Mouse (Mus musculus): ENCODE measurements at regions not wholly inside any gene's neighbourhood (a gene's known extent, or its start where the extent isn't known, plus 50 kb on each side); places are given as distances from the start of the nearest gene placed in this dataset.
"Not testable (repeated sequence)": the region's sequence is repeated elsewhere in the genome, so short reads cannot be mapped to it uniquely, and the experiment has no call there.

DNA sequence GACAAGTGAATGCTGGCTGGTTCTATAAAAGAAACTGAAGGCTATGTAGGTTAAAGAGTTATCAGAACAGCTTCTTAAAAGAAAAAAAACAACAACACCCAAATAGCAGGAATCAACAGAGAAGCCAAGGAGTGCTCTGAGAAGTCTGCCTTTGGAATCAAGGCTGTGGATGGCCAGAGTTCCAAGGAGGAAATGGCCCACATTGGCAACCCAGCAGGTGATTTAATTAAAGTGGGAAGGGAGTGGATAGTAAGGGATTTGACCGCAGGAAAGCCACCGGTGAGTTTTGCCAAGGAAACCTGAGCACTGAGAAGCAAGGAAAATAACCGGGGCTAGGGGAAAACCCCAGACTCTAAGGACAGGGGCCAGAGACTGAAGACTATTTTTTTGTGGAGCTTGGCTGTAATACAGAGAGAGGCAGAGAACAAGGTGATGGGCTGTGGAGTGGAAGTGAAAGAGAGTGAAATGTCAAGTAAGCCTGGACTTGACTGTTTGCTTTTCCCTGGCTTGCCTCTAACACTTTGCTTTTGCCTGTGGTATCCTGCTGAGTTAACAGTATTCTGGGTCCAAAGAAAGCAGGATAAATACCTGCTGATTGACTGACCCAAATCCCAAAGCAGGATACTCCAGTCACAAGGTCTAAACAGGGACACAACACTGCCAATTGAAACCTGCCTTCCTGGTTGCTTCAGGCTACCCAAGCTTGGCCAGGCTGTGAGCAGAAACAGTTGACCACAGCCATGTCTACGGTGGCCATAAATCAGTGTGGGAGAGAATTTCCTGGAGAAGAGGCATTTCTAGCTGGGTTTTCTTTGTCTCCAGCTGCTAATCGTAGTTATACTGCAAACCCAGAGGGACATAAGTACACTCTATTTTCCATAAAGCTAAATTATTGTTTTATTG, 125.9 kb downstream of the Arrdc3 start:
- no peak for DNase-seq (ENCODE audit: low spot score in 2 of 2)

DNA sequence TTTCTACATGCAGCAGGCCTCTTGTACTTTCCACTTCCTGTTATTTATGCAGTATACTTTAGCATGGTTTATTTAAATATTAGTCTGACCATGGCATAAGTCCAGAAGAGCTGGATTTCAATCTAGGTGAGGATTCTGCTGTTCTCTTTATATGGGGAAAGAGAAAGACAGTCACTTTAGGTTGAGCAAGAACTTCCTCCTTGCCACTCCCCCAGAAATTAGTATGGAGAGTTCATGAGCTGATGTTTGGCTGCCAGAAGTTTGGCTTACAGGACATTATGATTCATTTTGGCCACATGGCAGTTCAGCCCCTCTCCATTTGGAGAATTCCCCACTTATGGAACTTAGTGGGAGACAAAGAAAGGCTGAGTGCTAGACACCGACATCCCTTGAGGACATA, 130.8 kb downstream of the Arrdc3 start:
- DNase-seq (ENCODE audit: low spot score in 2 of 2) = no peak

DNA sequence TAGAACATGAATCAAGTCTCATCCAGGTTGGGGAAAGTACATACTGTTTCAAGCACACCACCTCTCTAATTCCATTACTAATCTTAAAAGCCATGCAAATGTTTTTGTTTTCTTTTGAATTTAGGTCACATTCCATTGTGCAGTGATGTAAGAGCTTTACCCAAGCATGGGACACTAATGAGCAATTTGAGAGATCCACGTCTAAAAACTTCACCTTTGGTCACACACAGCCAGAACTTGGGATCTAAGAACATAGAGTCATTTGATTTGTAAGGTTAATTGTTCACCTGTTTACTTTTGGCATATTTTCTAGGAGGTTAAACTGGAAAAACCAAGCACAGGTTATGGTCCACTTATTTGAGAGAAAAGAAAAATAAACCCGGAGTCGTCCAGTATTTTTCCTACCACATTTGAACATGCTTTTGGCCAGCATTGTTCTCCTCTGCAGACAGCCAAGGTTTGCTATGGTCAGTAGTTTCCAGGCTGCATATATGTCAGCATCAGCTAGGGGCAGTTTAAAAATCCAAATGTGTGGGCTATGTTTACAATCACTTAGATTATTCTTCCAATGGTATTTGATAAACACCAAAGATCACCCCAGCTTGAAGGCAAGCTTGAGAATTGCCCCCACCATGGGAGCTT, 137.0 kb downstream of the Arrdc3 start:
- no peak for DNase-seq (ENCODE audit: low spot score in 2 of 2)

GRCm38 (mm10) chr13:81020811-81021210, 137.6 kb downstream of the Arrdc3 start:
- no peak for DNase-seq (ENCODE audit: low spot score in 2 of 2)

- DNase-seq (ENCODE audit: low spot score in 2 of 2) = no peak
Measured at GRCm38 (mm10) chr13:81022410-81022809, 139.2 kb downstream of the Arrdc3 start.

GRCm38 (mm10) chr13:81025241-81025760, 142.1 kb downstream of the Arrdc3 start:
- not testable (repeated sequence) for DNase-seq (ENCODE audit: low spot score in 2 of 2)

DNA sequence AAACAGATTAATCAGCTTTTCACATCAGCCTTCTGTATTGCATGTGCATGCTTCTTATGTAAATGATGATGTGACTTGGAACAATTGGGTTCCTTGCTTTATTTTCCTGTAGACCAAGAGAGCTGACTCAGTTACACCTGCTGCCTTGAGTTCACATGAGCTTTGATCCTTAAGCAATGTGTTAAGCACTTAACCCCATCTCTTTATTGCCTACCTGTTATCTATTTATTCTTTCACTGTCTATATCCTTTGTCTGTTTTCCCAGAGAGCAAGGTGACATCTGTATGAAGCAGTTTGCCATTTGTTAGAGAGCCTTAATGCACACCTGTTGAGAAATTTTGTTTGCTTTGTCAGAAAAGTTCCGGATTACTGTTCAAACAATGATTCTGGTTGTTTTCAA, 154.1 kb downstream of the Arrdc3 start:
- DNase-seq (ENCODE audit: low spot score in 2 of 2) = no peak

GRCm38 (mm10) chr13:81038736-81039135, 155.6 kb downstream of the Arrdc3 start:
- DNase-seq (ENCODE audit: low spot score in 2 of 2) = no peak

GRCm38 (mm10) chr13:81040494-81040893, 157.3 kb downstream of the Arrdc3 start:
- DNase-seq (ENCODE audit: low spot score in 2 of 2) = no peak

DNA sequence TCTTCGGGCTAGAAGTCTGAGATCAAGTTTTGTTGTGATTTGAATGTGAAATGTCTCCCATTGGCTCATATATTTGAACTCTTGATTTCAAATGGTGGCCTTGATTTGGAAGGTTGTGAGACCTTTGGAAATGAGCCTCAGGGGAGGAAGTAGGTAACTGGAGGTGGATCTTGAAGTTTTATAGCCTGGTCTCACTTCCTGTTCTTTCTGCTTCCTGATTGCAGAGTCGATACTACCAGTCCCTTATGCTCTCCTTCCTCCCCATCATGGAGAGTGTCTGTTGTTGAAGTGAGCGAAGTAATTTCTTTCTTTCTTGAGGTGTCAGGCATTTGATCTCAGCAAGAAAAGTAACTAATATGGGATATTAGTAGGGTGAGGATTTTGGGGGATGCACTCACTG, 158.5 kb downstream of the Arrdc3 start:
- DNase-seq (ENCODE audit: low spot score in 2 of 2) = no peak

Measured in urinary bladder, adult 18-20 months (tissue).